Mouse (Mus musculus): ENCODE results near the gene Gm28308. TPM values are rescaled to one million over a fixed set of nuclear protein-coding genes. Genes with fewer than 3 reads are reported as not detected.

Gm28308 gene
- polyA plus RNA-seq, 1 experiment from 2014 or later, result not detected

GRCm38 (mm10) chr6:52218643-52219215 is 5.6 kb upstream of the Gm28308 start:
- peaks cover 100% of the 10 kb centered on the region for H3K27me3 ChIP-seq (replicated peaks; ENCODE audit: low read depth, poor library complexity, severe bottlenecking)
- DNase-seq (ENCODE audit: low spot score), result no peak
- H3K9me3 ChIP-seq, result no peaks in the 10 kb centered on the region
- 8% methylated on average over 14 of the region's 14 CpGs for WGBS
- H3K36me3 ChIP-seq (replicated peaks), result no peaks in the 10 kb centered on the region
- H3K27ac ChIP-seq (replicated peaks), result no peak overlapping the region
- H3K4me3 ChIP-seq, result no peak overlapping the region
- peaks cover 22% of the 10 kb centered on the region for H3K4me1 ChIP-seq

GRCm38 (mm10) chr6:52217895-52218642 is 4.9 kb upstream of the Gm28308 start:
- H3K4me1 ChIP-seq, result peaks cover 23% of the 10 kb centered on the region
- no peaks in the 10 kb centered on the region for H3K36me3 ChIP-seq (replicated peaks)
- DNase-seq (ENCODE audit: low spot score), result no peak
- no peak overlapping the region for H3K27ac ChIP-seq (replicated peaks)
- WGBS, result 4% methylated on average over 23 of the region's 23 CpGs
- no peaks in the 10 kb centered on the region for H3K9me3 ChIP-seq
- H3K4me3 ChIP-seq, result peak overlapping the region; percentile 43
- peaks cover 100% of the 10 kb centered on the region for H3K27me3 ChIP-seq (replicated peaks; ENCODE audit: low read depth, poor library complexity, severe bottlenecking)

- 0% methylated on average over 25 of the region's 25 CpGs for WGBS
- H3K4me1 ChIP-seq, result peaks cover 25% of the 10 kb centered on the region
These were observed 4.3 kb upstream of the Gm28308 start for GRCm38 (mm10) chr6:52217459-52217768.

DNA sequence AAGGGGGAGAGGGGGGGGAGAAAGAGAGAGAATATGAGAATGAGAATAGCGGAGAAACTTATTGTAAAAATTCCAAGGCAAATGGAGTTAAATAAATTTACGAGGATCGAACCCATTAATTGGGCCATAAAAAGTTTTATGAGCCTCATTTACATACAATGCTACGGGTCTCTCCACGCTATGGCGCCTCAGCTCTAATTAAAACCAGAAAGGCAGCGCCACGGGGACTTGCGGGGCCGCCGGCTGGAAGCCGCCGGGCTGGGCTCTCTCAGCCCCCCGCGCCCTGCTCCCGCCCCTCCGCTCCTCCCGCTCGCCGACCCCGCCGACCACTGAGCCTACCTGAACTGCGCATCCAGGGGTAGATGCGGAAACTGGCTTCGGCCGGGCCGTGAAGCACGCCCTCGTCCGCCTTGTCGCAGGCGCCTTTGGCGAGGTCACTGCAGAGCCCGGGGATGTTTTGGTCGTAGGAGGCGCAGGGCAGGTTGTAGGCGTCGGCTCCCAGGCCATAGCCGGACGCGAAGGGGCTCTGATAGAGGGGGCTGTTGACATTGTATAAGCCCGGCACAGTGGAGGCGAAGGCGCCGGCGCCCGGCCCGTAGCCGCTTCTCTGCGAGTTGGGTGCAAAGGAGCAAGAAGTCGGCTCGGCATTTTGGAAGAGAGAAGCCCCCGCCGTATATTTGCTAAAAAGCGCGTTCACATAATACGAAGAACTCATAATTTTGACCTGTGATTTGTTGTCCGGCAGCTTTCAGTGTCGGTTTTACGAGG is 3.7 kb upstream of the Gm28308 start:
- H3K4me1 ChIP-seq, result peaks cover 25% of the 10 kb centered on the region
- H3K27ac ChIP-seq (replicated peaks), result no peak overlapping the region
- 2% methylated on average over 60 of the region's 60 CpGs for WGBS
- H3K4me3 ChIP-seq, result peak overlapping the region; percentile 43
- no peaks in the 10 kb centered on the region for H3K36me3 ChIP-seq (replicated peaks)
- H3K9me3 ChIP-seq, result no peaks in the 10 kb centered on the region
- peaks cover 100% of the 10 kb centered on the region for H3K27me3 ChIP-seq (replicated peaks; ENCODE audit: low read depth, poor library complexity, severe bottlenecking)
- DNase-seq (ENCODE audit: low spot score), result no peak

More at GRCm38 (mm10) chr6:52217459-52217768, 4.3 kb upstream of the Gm28308 start:
- peak; percentile 87 for DNase-seq (ENCODE audit: low spot score)
- Histone ChIP-seq H3K9me3 (no peaks in the 10 kb centered on the region), H3K36me3 (replicated peaks) (no peaks in the 10 kb centered on the region), H3K27ac (replicated peaks) (no peak overlapping the region), H3K27me3 (replicated peaks; ENCODE audit: low read depth, poor library complexity, severe bottlenecking) (peaks cover 100% of the 10 kb centered on the region), H3K4me3 (peak overlapping the region; percentile 43)

DNA sequence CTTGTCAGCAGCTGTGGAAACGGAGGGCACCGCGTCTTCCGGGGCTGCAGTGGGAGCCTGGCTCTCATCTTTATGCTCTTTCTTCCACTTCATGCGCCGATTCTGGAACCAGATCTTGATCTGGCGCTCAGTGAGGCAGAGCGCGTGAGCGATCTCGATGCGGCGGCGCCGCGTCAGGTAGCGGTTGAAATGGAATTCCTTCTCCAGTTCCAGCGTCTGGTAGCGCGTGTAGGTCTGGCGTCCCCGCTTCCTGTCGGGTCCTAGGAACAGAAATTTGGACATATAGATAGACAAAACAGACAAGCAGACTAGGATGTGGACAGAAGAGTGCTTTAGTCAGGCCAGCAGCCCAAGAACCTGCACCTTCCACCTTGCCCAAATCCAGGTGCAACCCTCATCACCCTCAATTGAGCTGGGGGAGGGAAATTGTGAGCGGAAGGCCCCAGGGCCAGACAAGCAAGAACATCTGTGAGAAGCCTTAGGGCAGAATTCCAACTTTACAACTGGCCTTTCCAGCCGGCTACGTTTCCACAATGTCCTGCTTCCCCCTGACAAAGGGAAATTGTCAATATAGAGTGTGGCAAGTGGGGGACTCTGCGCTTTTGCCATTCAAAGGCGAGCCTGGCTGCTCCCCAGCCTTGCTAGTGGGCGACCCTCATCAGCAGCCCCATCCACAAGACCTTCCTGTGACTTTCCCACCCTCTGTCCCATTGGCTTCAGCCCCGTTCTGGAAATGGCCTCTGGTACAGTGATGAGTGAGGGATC is 2.8 kb upstream of the Gm28308 start:
- DNase-seq (ENCODE audit: low spot score), result no peak
- WGBS, result under 1% methylated on average over 30 of the region's 30 CpGs
- H3K4me1 ChIP-seq, result peaks cover 17% of the 10 kb centered on the region
- no peak overlapping the region for H3K27ac ChIP-seq (replicated peaks)
- H3K27me3 ChIP-seq (replicated peaks; ENCODE audit: low read depth, poor library complexity, severe bottlenecking), result peaks cover 100% of the 10 kb centered on the region
- H3K9me3 ChIP-seq, result no peaks in the 10 kb centered on the region
- no peak overlapping the region; the same call in 1 of the 2 replicates for H3K4me3 ChIP-seq
- H3K36me3 ChIP-seq (replicated peaks), result no peaks in the 10 kb centered on the region

DNA sequence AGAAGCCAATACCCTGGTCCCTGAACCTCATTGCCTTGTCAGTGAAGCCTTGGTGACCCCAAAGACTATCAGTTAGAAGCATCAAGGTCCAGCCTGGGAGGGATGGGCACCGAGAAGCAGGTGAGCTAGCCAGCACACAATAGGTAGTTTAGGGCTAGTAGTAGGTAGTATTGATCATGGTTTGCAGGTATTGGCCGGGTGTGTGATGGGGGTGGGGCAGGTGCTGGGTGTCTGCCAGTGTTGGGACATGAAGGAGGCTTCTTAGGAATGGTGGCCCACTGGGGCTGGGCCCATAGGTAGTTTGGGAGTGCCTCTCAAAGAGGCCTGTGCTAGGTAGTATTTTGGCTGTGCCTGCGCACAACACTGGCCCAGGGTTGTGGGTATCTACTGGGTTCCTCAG is 1.9 kb upstream of the Gm28308 start:
- H3K4me1 ChIP-seq, result peaks cover 17% of the 10 kb centered on the region
- peaks cover 100% of the 10 kb centered on the region for H3K27me3 ChIP-seq (replicated peaks; ENCODE audit: low read depth, poor library complexity, severe bottlenecking)
- DNase-seq (ENCODE audit: low spot score), result no peak
- no peak overlapping the region for H3K4me3 ChIP-seq
- no peaks in the 10 kb centered on the region for H3K9me3 ChIP-seq
- WGBS, result 8% methylated on average over 3 of the region's 3 CpGs
- H3K36me3 ChIP-seq (replicated peaks), result no peaks in the 10 kb centered on the region
- no peak overlapping the region for H3K27ac ChIP-seq (replicated peaks)

DNA sequence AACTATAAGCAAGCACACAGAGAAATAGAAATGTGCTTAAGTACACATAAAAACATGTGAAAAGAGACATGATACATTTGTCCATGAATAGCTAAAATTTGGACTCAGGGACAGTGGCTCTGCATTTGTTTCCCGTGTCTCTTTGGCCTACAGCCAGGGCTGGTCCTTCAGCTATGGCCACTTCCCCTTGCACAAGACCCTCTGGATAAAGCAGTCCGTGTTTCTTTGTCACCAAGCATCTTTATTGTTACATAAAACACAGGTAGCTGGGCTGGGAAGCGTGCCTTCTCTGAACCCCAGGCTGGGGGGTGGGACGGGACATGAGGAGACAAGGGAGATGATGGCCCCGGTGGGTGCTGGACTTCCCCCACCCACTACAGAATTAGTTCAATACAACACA is 1.1 kb upstream of the Gm28308 start:
- Histone ChIP-seq H3K4me1 (peaks cover 17% of the 10 kb centered on the region), H3K9me3 (no peaks in the 10 kb centered on the region), H3K27ac (replicated peaks) (no peak overlapping the region), H3K36me3 (replicated peaks) (no peaks in the 10 kb centered on the region), H3K4me3 (no peak overlapping the region), H3K27me3 (replicated peaks; ENCODE audit: low read depth, poor library complexity, severe bottlenecking) (peaks cover 100% of the 10 kb centered on the region)
- 10% methylated on average over 5 of the region's 5 CpGs for WGBS
- DNase-seq (ENCODE audit: low spot score), result no peak

DNA sequence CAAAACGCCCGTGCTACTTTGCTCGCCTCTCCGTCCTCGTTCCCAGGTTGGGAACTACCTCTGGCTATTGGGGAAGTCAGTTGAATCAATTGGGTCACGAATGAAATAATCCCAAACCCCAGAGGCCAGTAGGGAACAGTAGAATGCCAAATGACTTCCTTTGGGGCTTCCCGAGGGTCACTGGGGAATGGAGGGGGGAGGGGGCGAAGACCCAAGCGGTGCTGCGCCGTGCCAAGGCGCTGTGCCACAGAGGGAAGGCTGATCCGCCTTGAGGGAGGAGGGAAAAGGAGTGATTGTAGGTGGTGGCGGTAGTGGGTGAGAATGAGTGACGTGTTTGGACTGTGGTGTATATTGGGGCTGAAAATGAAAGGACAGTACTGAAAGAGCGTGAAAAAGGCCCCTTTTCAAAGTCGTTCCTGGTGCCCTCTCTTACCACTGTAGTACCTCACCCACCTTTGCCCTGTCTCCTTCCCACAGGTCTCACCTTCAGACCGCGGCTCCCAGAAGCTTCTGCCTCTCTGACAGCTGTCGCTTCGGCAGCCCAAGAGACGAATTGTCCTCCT is 502 bp downstream of the Gm28308 start:
- no peak overlapping the region for H3K4me3 ChIP-seq

GRCm38 (mm10) chr6:52211961-52212360 is 1.2 kb downstream of the Gm28308 start:
- Histone ChIP-seq H3K9me3 (no peaks in the 10 kb centered on the region), H3K27ac (replicated peaks) (no peak overlapping the region), H3K36me3 (replicated peaks) (no peaks in the 10 kb centered on the region), H3K4me1 (peaks cover 13% of the 10 kb centered on the region), H3K4me3 (no peak overlapping the region), H3K27me3 (replicated peaks; ENCODE audit: low read depth, poor library complexity, severe bottlenecking) (peaks cover 100% of the 10 kb centered on the region)
- WGBS, result 3% methylated on average over 13 of the region's 13 CpGs
- no peak for DNase-seq (ENCODE audit: low spot score)

More for the DNA sequence above, 502 bp downstream of the Gm28308 start:
- 2% methylated on average over 22 of the region's 22 CpGs for WGBS
- Histone ChIP-seq H3K9me3 (no peaks in the 10 kb centered on the region), H3K4me1 (peaks cover 20% of the 10 kb centered on the region), H3K36me3 (replicated peaks) (no peaks in the 10 kb centered on the region), H3K27ac (replicated peaks) (no peak overlapping the region), H3K27me3 (replicated peaks; ENCODE audit: low read depth, poor library complexity, severe bottlenecking) (peaks cover 100% of the 10 kb centered on the region)
- DNase-seq (ENCODE audit: low spot score), result no peak

GRCm38 (mm10) chr6:52211170-52211935 is 1.8 kb downstream of the Gm28308 start:
- under 1% methylated on average over 37 of the region's 37 CpGs for WGBS

GRCm38 (mm10) chr6:52209685-52210046 is 3.5 kb downstream of the Gm28308 start:
- no peak overlapping the region for H3K4me3 ChIP-seq
- H3K27me3 ChIP-seq (replicated peaks; ENCODE audit: low read depth, poor library complexity, severe bottlenecking), result peaks cover 100% of the 10 kb centered on the region
- DNase-seq (ENCODE audit: low spot score), result peak; percentile 42
- peaks cover 10% of the 10 kb centered on the region; the same call in 1 of the 2 replicates for H3K4me1 ChIP-seq
- no peak overlapping the region for H3K27ac ChIP-seq (replicated peaks)
- H3K9me3 ChIP-seq, result no peaks in the 10 kb centered on the region
- no peaks in the 10 kb centered on the region for H3K36me3 ChIP-seq (replicated peaks)
- 6% methylated on average over 12 of the region's 12 CpGs for WGBS

More at GRCm38 (mm10) chr6:52211170-52211935, 1.8 kb downstream of the Gm28308 start:
- no peaks in the 10 kb centered on the region for H3K9me3 ChIP-seq
- H3K27me3 ChIP-seq (replicated peaks; ENCODE audit: low read depth, poor library complexity, severe bottlenecking), result peaks cover 100% of the 10 kb centered on the region
- 0 out of 2 replicates have a peak overlapping the region, but pooled peaks have one; percentile 20 for H3K4me3 ChIP-seq
- peak; percentile 85 for DNase-seq (ENCODE audit: low spot score)
- H3K4me1 ChIP-seq, result peaks cover 10% of the 10 kb centered on the region; the same call in 1 of the 2 replicates
- no peak overlapping the region for H3K27ac ChIP-seq (replicated peaks)
- H3K36me3 ChIP-seq (replicated peaks), result no peaks in the 10 kb centered on the region

Data from embryonic facial prominence, embryonic 10.5 days (tissue).